Mouse (Mus musculus): ENCODE data around the gene Cabp4. TPM values are rescaled to one million over a fixed set of nuclear protein-coding genes. Genes with fewer than 3 reads are reported as not detected.

Cabp4 gene
- polyA plus RNA-seq, 1 experiment = 0.04 TPM

- TF ChIP-seq MYOG (IDR thresholded peaks at IDR 0.05; ENCODE audit: control insufficient read depth, extremely low read depth, insufficient read length) (no peak), USF1 (IDR thresholded peaks at IDR 0.05; ENCODE audit: low read depth) (no peak), CTCF (IDR thresholded peaks at IDR 0.05; ENCODE audit: control insufficient read depth, insufficient read depth, insufficient read length) (no peak), FOSL1 (IDR thresholded peaks at IDR 0.05; ENCODE audit: insufficient read depth, low read length, poor library complexity, severe bottlenecking) (no peak), MYOD1 (IDR thresholded peaks at IDR 0.05; ENCODE audit: control insufficient read depth, insufficient read length, low read depth) (no peak)
- H3K36me3 ChIP-seq (ENCODE audit: control insufficient read depth, insufficient read depth) = peaks cover 39% of the 10 kb centered on the region
Measured at GRCm38 (mm10) chr19:4118350-4118749, 25.5 kb downstream of the Cabp4 start.

GRCm38 (mm10) chr19:4117006-4117405, 26.8 kb downstream of the Cabp4 start:
- Histone ChIP-seq H3K4me3 (ENCODE audit: insufficient read depth, poor library complexity, severe bottlenecking) (no peak overlapping the region), H3ac (ENCODE audit: control insufficient read depth, insufficient read length, low read depth) (no peak overlapping the region), H3K79me3 (ENCODE audit: low read depth) (peaks cover 10% of the 10 kb centered on the region), H3K27me3 (ENCODE audit: control insufficient read depth, insufficient read depth, insufficient read length) (no peaks in the 10 kb centered on the region), H3K36me3 (ENCODE audit: control insufficient read depth, insufficient read depth) (peaks cover 49% of the 10 kb centered on the region), H3K79me2 (ENCODE audit: control insufficient read depth, insufficient read depth) (peaks cover 38% of the 10 kb centered on the region)
- no peak for TF ChIP-seq MYOG (IDR thresholded peaks at IDR 0.05; ENCODE audit: control insufficient read depth, extremely low read depth, insufficient read length)
- TF ChIP-seq CTCF (IDR thresholded peaks at IDR 0.05; ENCODE audit: control insufficient read depth, insufficient read depth, insufficient read length) = no peak
- no peak for TF ChIP-seq MYOD1 (IDR thresholded peaks at IDR 0.05; ENCODE audit: control insufficient read depth, insufficient read length, low read depth)
- no peak for TF ChIP-seq USF1 (IDR thresholded peaks at IDR 0.05; ENCODE audit: low read depth)
- TF ChIP-seq FOSL1 (IDR thresholded peaks at IDR 0.05; ENCODE audit: insufficient read depth, low read length, poor library complexity, severe bottlenecking) = no peak

More at GRCm38 (mm10) chr19:4118350-4118749, 25.5 kb downstream of the Cabp4 start:
- Histone ChIP-seq H3K79me3 (ENCODE audit: low read depth) (peaks cover 10% of the 10 kb centered on the region), H3K27me3 (ENCODE audit: control insufficient read depth, insufficient read depth, insufficient read length) (no peaks in the 10 kb centered on the region), H3K79me2 (ENCODE audit: control insufficient read depth, insufficient read depth) (peaks cover 38% of the 10 kb centered on the region), H3ac (ENCODE audit: control insufficient read depth, insufficient read length, low read depth) (no peak overlapping the region), H3K4me3 (ENCODE audit: insufficient read depth, poor library complexity, severe bottlenecking) (no peak overlapping the region)

GRCm38 (mm10) chr19:4115816-4116215, 28.0 kb downstream of the Cabp4 start:
- no peak overlapping the region for H3ac ChIP-seq (ENCODE audit: control insufficient read depth, insufficient read length, low read depth)
- H3K79me3 ChIP-seq (ENCODE audit: low read depth) = peaks cover 9% of the 10 kb centered on the region
- no peak for TF ChIP-seq CEBPB (IDR thresholded peaks at IDR 0.05; ENCODE audit: low read depth)
- TF ChIP-seq MYOD1 (IDR thresholded peaks at IDR 0.05; ENCODE audit: control insufficient read depth, insufficient read length, low read depth) = no peak
- no peak for TF ChIP-seq MYOG (IDR thresholded peaks at IDR 0.05; ENCODE audit: control insufficient read depth, extremely low read depth, insufficient read length)
- TF ChIP-seq CTCF (IDR thresholded peaks at IDR 0.05; ENCODE audit: control insufficient read depth, insufficient read depth, insufficient read length) = no peak
- no peak for TF ChIP-seq USF1 (IDR thresholded peaks at IDR 0.05; ENCODE audit: low read depth)
- no peak for TF ChIP-seq FOSL1 (IDR thresholded peaks at IDR 0.05; ENCODE audit: insufficient read depth, low read length, poor library complexity, severe bottlenecking)
- no peak for TF ChIP-seq MAX (IDR thresholded peaks at IDR 0.05)
- no peak overlapping the region for H3K4me3 ChIP-seq (ENCODE audit: insufficient read depth, poor library complexity, severe bottlenecking)
- H3K36me3 ChIP-seq (ENCODE audit: control insufficient read depth, insufficient read depth) = peaks cover 60% of the 10 kb centered on the region
- no peaks in the 10 kb centered on the region for H3K27me3 ChIP-seq (ENCODE audit: control insufficient read depth, insufficient read depth, insufficient read length)
- peaks cover 34% of the 10 kb centered on the region for H3K79me2 ChIP-seq (ENCODE audit: control insufficient read depth, insufficient read depth)

GRCm38 (mm10) chr19:4115144-4115543, 28.7 kb downstream of the Cabp4 start:
- TF ChIP-seq CEBPB (IDR thresholded peaks at IDR 0.05; ENCODE audit: low read depth) = no peak
- TF ChIP-seq MYOG (IDR thresholded peaks at IDR 0.05; ENCODE audit: control insufficient read depth, extremely low read depth, insufficient read length) = no peak
- no peak for TF ChIP-seq MAX (IDR thresholded peaks at IDR 0.05)
- no peak for TF ChIP-seq MYOD1 (IDR thresholded peaks at IDR 0.05; ENCODE audit: control insufficient read depth, insufficient read length, low read depth)
- Histone ChIP-seq H3ac (ENCODE audit: control insufficient read depth, insufficient read length, low read depth) (no peak overlapping the region), H3K79me3 (ENCODE audit: low read depth) (peaks cover 4% of the 10 kb centered on the region), H3K4me3 (ENCODE audit: insufficient read depth, poor library complexity, severe bottlenecking) (no peak overlapping the region), H3K27me3 (ENCODE audit: control insufficient read depth, insufficient read depth, insufficient read length) (no peaks in the 10 kb centered on the region), H3K36me3 (ENCODE audit: control insufficient read depth, insufficient read depth) (peaks cover 64% of the 10 kb centered on the region), H3K79me2 (ENCODE audit: control insufficient read depth, insufficient read depth) (peaks cover 28% of the 10 kb centered on the region)

GRCm38 (mm10) chr19:4114551-4114950, 29.3 kb downstream of the Cabp4 start:
- Histone ChIP-seq H3ac (ENCODE audit: control insufficient read depth, insufficient read length, low read depth) (no peak overlapping the region), H3K79me3 (ENCODE audit: low read depth) (peaks cover 1% of the 10 kb centered on the region), H3K4me3 (ENCODE audit: insufficient read depth, poor library complexity, severe bottlenecking) (no peak overlapping the region), H3K36me3 (ENCODE audit: control insufficient read depth, insufficient read depth) (peaks cover 70% of the 10 kb centered on the region), H3K79me2 (ENCODE audit: control insufficient read depth, insufficient read depth) (peaks cover 22% of the 10 kb centered on the region), H3K27me3 (ENCODE audit: control insufficient read depth, insufficient read depth, insufficient read length) (no peaks in the 10 kb centered on the region)
- TF ChIP-seq CTCF (IDR thresholded peaks at IDR 0.05; ENCODE audit: control insufficient read depth, insufficient read depth, insufficient read length) = no peak

- TF ChIP-seq CEBPB (IDR thresholded peaks at IDR 0.05; ENCODE audit: low read depth) = no peak
- no peak for TF ChIP-seq FOSL1 (IDR thresholded peaks at IDR 0.05; ENCODE audit: insufficient read depth, low read length, poor library complexity, severe bottlenecking)
- no peak for TF ChIP-seq USF1 (IDR thresholded peaks at IDR 0.05; ENCODE audit: low read depth)
- TF ChIP-seq CTCF (IDR thresholded peaks at IDR 0.05; ENCODE audit: control insufficient read depth, insufficient read depth, insufficient read length) = no peak
- TF ChIP-seq MYOG (IDR thresholded peaks at IDR 0.05; ENCODE audit: control insufficient read depth, extremely low read depth, insufficient read length) = no peak
- no peak for TF ChIP-seq MYOD1 (IDR thresholded peaks at IDR 0.05; ENCODE audit: control insufficient read depth, insufficient read length, low read depth)
- no peak overlapping the region for H3K4me3 ChIP-seq (ENCODE audit: insufficient read depth, poor library complexity, severe bottlenecking)
- peaks cover 77% of the 10 kb centered on the region for H3K36me3 ChIP-seq (ENCODE audit: control insufficient read depth, insufficient read depth)
- H3K27me3 ChIP-seq (ENCODE audit: control insufficient read depth, insufficient read depth, insufficient read length) = no peaks in the 10 kb centered on the region
- no peaks in the 10 kb centered on the region for H3K79me3 ChIP-seq (ENCODE audit: low read depth)
- no peak overlapping the region for H3ac ChIP-seq (ENCODE audit: control insufficient read depth, insufficient read length, low read depth)
- H3K79me2 ChIP-seq (ENCODE audit: control insufficient read depth, insufficient read depth) = peaks cover 14% of the 10 kb centered on the region
Measured at GRCm38 (mm10) chr19:4113806-4114230, 30.0 kb downstream of the Cabp4 start.
